Mouse (Mus musculus): ENCODE measurements around the gene Sik3.

GRCm38 (mm10) chr9:46127326-46127725 is 114.7 kb downstream of the Sik3 start:
- TF ChIP-seq CTCF (IDR thresholded peaks at IDR 0.05; ENCODE audit: control insufficient read depth, insufficient read depth, insufficient replicate concordance, low read depth, low read length) (no peak), POLR2A (IDR thresholded peaks at IDR 0.05; ENCODE audit: control insufficient read depth, low read depth, low read length) (no peak)
